Comparison of ENCODE assay signal across 22 mouse cellular contexts in the genomic region with DNA sequence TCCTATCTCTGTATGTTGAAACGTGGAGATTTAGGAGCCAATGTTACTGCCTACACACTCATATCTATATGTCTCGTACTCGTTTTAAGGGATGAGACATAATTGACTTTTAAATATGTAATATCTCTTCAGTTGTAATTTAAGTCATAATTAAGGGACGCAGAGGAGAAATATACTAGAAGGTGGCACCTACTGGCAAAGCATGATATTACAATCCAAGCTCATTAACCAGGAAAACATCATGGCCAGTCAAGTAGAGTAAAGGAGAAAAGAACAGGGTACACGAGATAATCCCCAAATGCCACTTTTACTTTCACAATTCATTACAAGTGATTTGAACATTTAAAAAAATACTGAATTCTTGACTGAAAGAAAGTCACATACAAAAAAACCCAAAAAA. TPM values are rescaled to one million over a fixed set of nuclear protein-coding genes. Genes with fewer than 3 reads are reported as not detected.
DNase-seq lines count a peak whose midpoint lies in the region; ATAC-seq and TF ChIP-seq lines count a peak whose summit lies in the region.
"Had no signal": no experiment of that assay in that cellular context is flagged by ENCODE, and none has a peak within 500 bp of the region (broad histone marks: within the 10 kb centered on the region; RNA-seq: fewer than 3 reads in every experiment).

No protein-coding gene starts in this region.

- no peak overlapping the region for H3K9ac ChIP-seq in liver, postnatal 0 days (replicated peaks)
- H3K9ac ChIP-seq: embryonic facial prominence, embryonic 15.5 days; forebrain, embryonic 15.5 days; heart, embryonic 15.5 days; hindbrain, embryonic 13.5 days; limb, embryonic 15.5 days; neural tube, embryonic 12.5 days had no signal

- no peaks in the 10 kb centered on the region for H3K36me3 ChIP-seq in liver, postnatal 0 days (replicated peaks; ENCODE audit: insufficient read depth, low read length)
- H3K36me3 ChIP-seq: embryonic facial prominence, embryonic 15.5 days; forebrain, embryonic 15.5 days; heart, embryonic 15.5 days; hindbrain, embryonic 13.5 days; limb, embryonic 15.5 days; neural tube, embryonic 12.5 days had no signal

- DNase-seq in layer of hippocampus, adult 2 months (ENCODE audit: low spot score in 2 of 2), result no peak
- DNase-seq in layer of hippocampus, postnatal 10 days (ENCODE audit: low spot score in 2 of 2), result no peak
- DNase-seq in liver, postnatal 0 days, result no peak
- no peak for DNase-seq in cerebellum, adult 9-11 months
- DNase-seq: adrenal gland, postnatal 10 days; cerebellum, adult 2 months; gastrocnemius, adult 2 months; kidney, postnatal 10 days; lung, postnatal 10 days; right cerebral cortex, postnatal 4 days; thymus, postnatal 25 days had no signal

- H3K27me3 ChIP-seq in liver, postnatal 0 days (ENCODE audit: insufficient read depth, low read length), result no peaks in the 10 kb centered on the region
- H3K27me3 ChIP-seq: embryonic facial prominence, embryonic 15.5 days; forebrain, embryonic 15.5 days; heart, embryonic 15.5 days; hindbrain, embryonic 13.5 days; limb, embryonic 15.5 days; megakaryocyte, embryonic 14.5 days; neural tube, embryonic 12.5 days had no signal

- peak; percentile 58 for TF ChIP-seq CTCF in layer of hippocampus, adult 2 months (conservative IDR thresholded peaks at IDR 0.05)
- peak; percentile 41 for TF ChIP-seq CTCF in liver, postnatal 0 days (IDR thresholded peaks at IDR 0.05; ENCODE audit: low read depth)

- no peaks in the 10 kb centered on the region for H3K9me3 ChIP-seq in liver, postnatal 0 days (ENCODE audit: low read length)
- H3K9me3 ChIP-seq: embryonic facial prominence, embryonic 15.5 days; forebrain, embryonic 15.5 days; heart, embryonic 15.5 days; hindbrain, embryonic 13.5 days; limb, embryonic 15.5 days; megakaryocyte, embryonic 14.5 days; neural tube, embryonic 12.5 days had no signal

- 64% methylated on average over 5 of the region's 5 CpGs for WGBS in liver, postnatal 0 days (ENCODE audit: insufficient replicate concordance)

- no peak overlapping the region for H3K27ac ChIP-seq in layer of hippocampus, adult 2 months
- peak overlapping the region; percentile 67; the same call in 1 of the 2 replicates for H3K27ac ChIP-seq in liver, postnatal 0 days (ENCODE audit: low read depth)
- H3K27ac ChIP-seq: embryonic facial prominence, embryonic 15.5 days; forebrain, embryonic 15.5 days; gastrocnemius, adult 2 months; heart, embryonic 15.5 days; hindbrain, embryonic 13.5 days; limb, embryonic 15.5 days; neural tube, embryonic 12.5 days had no signal

- 0 out of 2 replicates have a peak overlapping the region, but pooled peaks have one; percentile 26 for H3K4me2 ChIP-seq in liver, postnatal 0 days (ENCODE audit: low read depth, low read length)
- H3K4me2 ChIP-seq: embryonic facial prominence, embryonic 15.5 days; forebrain, embryonic 15.5 days; heart, embryonic 15.5 days; hindbrain, embryonic 13.5 days; limb, embryonic 15.5 days; neural tube, embryonic 12.5 days had no signal

- no peak for TF ChIP-seq EP300 in liver, postnatal 0 days (IDR thresholded peaks at IDR 0.05; ENCODE audit: low read depth)

- no peak overlapping the region for H3K4me3 ChIP-seq in layer of hippocampus, adult 2 months
- no peak overlapping the region for H3K4me3 ChIP-seq in liver, postnatal 0 days (ENCODE audit: low read depth, low read length)
- H3K4me3 ChIP-seq: embryonic facial prominence, embryonic 15.5 days; forebrain, embryonic 15.5 days; gastrocnemius, adult 2 months; heart, embryonic 15.5 days; hindbrain, embryonic 13.5 days; limb, embryonic 15.5 days; megakaryocyte, embryonic 14.5 days; neural tube, embryonic 12.5 days had no signal

- ATAC-seq in activated CD4-positive, CD25-positive, alpha-beta regulatory T cell, adult 4 months, result peak; percentile 36
- ATAC-seq in erythroblast, adult 5-6 weeks (replicated peaks; ENCODE audit: low FRiP score, poor library complexity, severe bottlenecking), result peak; percentile 83
- ATAC-seq in liver, postnatal 0 days, result 0 out of 2 replicates have a peak, but pooled peaks have one; percentile 47
- no peak for ATAC-seq in frontal cortex, adult (ENCODE audit: low TSS enrichment)
- ATAC-seq: forebrain, embryonic 15.5 days; intestine, embryonic 16.5 days had no signal

- H3K4me1 ChIP-seq in liver, postnatal 0 days (ENCODE audit: insufficient read depth), result no peaks in the 10 kb centered on the region
- H3K4me1 ChIP-seq: embryonic facial prominence, embryonic 15.5 days; forebrain, embryonic 15.5 days; heart, embryonic 15.5 days; hindbrain, embryonic 13.5 days; limb, embryonic 15.5 days; megakaryocyte, embryonic 14.5 days; neural tube, embryonic 12.5 days had no signal

RNA-seq across cellular contexts. Expression of a gene that starts 31.9 kb away (rescaled TPM):
- 10 to 100 TPM; 60.3 to 72.2 TPM for total RNA-seq in layer of hippocampus, adult 2 months (2021)
- 10 to 100 TPM; 69.3 to 75.3 TPM for total RNA-seq in layer of hippocampus, postnatal 10 days (2021)
- polyA plus RNA-seq in activated CD4-positive, CD25-positive, alpha-beta regulatory T cell, adult 4 months (2017; shearing (Covaris generic)), result 10 to 100 TPM; 47.6 to 51.4 TPM
- 9.6 and 10.7 TPM in 2 replicates for total RNA-seq in erythroblast, adult 5-6 weeks (2015; ENCODE audit: low replicate concordance)
- 13.8 and 15.4 TPM in 2 replicates for total RNA-seq in erythroblast, adult 5-6 weeks (2017; ENCODE audit: low replicate concordance)
- polyA plus RNA-seq in liver, postnatal 0 days (2015; fragmentation: Nextera tagmentation; extraction: Ambion mirVana), result 14.7 and 16.7 TPM in 2 replicates

RNA-seq across cellular contexts. Expression of a gene that starts 52.3 kb away (rescaled TPM):
- 1 to 10 TPM; 3.4 to 3.9 TPM for total RNA-seq in layer of hippocampus, adult 2 months (2021)
- 10 to 100 TPM; 27.6 to 30.8 TPM for total RNA-seq in layer of hippocampus, postnatal 10 days (2021)
- polyA plus RNA-seq in activated CD4-positive, CD25-positive, alpha-beta regulatory T cell, adult 4 months (2017; shearing (Covaris generic)), result not detected
- not detected in 2 replicates for total RNA-seq in erythroblast, adult 5-6 weeks (2015; ENCODE audit: low replicate concordance)
- total RNA-seq in erythroblast, adult 5-6 weeks (2017; ENCODE audit: low replicate concordance), result not detected in 2 replicates
- polyA plus RNA-seq in liver, postnatal 0 days (2015; fragmentation: Nextera tagmentation; extraction: Ambion mirVana), result 0.45 and 0.49 TPM in 2 replicates

Comparison
In these comparisons a context has a peak if more than half of its experiments do, and no peak if none do; other contexts are left out.
1. RNA of a gene that starts 52.3 kb away (total RNA-seq): 27.6 to 30.8 TPM in layer of hippocampus, postnatal 10 days; 3.4 to 3.9 TPM in layer of hippocampus, adult 2 months and not detected in erythroblast, adult 5-6 weeks; every median in the first group is over 4 times any median in the second.